In the genomic region with DNA sequence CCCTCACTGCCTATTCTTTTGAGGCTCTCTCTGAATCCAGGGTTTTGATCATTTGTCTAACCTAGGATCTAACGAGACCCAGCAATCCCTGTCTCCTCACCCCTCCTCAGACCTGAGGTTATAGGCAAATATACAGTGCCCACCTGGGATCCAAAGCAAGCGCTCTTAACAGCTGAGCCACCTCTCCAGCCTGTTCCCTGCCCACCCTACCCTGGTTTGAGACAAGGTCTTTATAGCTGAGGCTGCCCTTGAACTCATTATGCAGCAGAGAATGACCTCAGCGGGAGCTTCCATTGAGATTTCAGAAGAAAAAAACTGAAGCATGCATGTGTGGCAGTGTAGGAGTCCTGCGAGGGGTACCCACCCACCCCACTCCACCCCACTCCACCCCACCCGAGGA, we compare ENCODE assay signal across 41 mouse cellular contexts. TPM values are rescaled to one million over a fixed set of nuclear protein-coding genes. Genes with fewer than 3 reads are reported as not detected.
"Had no signal": no experiment of that assay in that cellular context is flagged by ENCODE, and none has a peak within 500 bp of the region (broad histone marks: within the 10 kb centered on the region; RNA-seq: fewer than 3 reads in every experiment).

No protein-coding gene starts in this region.

- H3K27me3 ChIP-seq: hindbrain, embryonic 12.5 days; intestine, embryonic 15.5 days; kidney, embryonic 15.5 days; limb, embryonic 13.5 days; limb, embryonic 15.5 days; liver, embryonic 12.5 days had no signal

- H3K36me3 ChIP-seq: hindbrain, embryonic 12.5 days; intestine, embryonic 15.5 days; kidney, embryonic 15.5 days; limb, embryonic 13.5 days; limb, embryonic 15.5 days had no signal

- H3K9ac ChIP-seq: forebrain, postnatal 0 days; hindbrain, embryonic 12.5 days; hindbrain, embryonic 14.5 days; intestine, embryonic 15.5 days; kidney, embryonic 15.5 days; limb, embryonic 13.5 days; limb, embryonic 15.5 days; liver, embryonic 12.5 days; liver, embryonic 14.5 days had no signal

- H3K4me1 ChIP-seq: hindbrain, embryonic 12.5 days; intestine, embryonic 15.5 days; kidney, embryonic 15.5 days; limb, embryonic 13.5 days; limb, embryonic 15.5 days; liver, embryonic 12.5 days had no signal

- ATAC-seq: forebrain, postnatal 0 days; hindbrain, embryonic 16.5 days; intestine, embryonic 15.5 days; liver, embryonic 12.5 days had no signal

- H3K27ac ChIP-seq: hindbrain, embryonic 12.5 days; hindbrain, embryonic 14.5 days; intestine, embryonic 15.5 days; kidney, embryonic 15.5 days; kidney, postnatal 0 days; limb, embryonic 13.5 days; limb, embryonic 15.5 days; liver, embryonic 12.5 days; liver, embryonic 14.5 days had no signal

- H3K4me2 ChIP-seq: heart, embryonic 11.5 days; hindbrain, embryonic 12.5 days; hindbrain, embryonic 14.5 days; intestine, embryonic 15.5 days; kidney, embryonic 15.5 days; limb, embryonic 13.5 days; limb, embryonic 15.5 days; liver, embryonic 12.5 days had no signal

- H3K9me3 ChIP-seq: hindbrain, embryonic 12.5 days; intestine, embryonic 15.5 days; kidney, embryonic 15.5 days; limb, embryonic 13.5 days; limb, embryonic 15.5 days; liver, embryonic 12.5 days had no signal

- H3K4me3 ChIP-seq: hindbrain, embryonic 12.5 days; intestine, embryonic 15.5 days; kidney, embryonic 15.5 days; limb, embryonic 13.5 days; limb, embryonic 15.5 days; liver, embryonic 12.5 days had no signal

- DNase-seq: forebrain, postnatal 0 days; gastrocnemius, postnatal 14 days; gastrocnemius, postnatal 36 days; heart, adult 18-20 months; heart, postnatal 14 days; heart, postnatal 36 days; kidney, adult 11 months; kidney, adult 2 months; kidney, adult 9 months; kidney, postnatal 14 days; kidney, postnatal 36 days; layer of hippocampus, adult 9-11 months; layer of hippocampus, postnatal 36 days; left cerebral cortex, postnatal 4 days; lung, adult 18-20 months had no signal

RNA-seq across cellular contexts. Expression of a gene that starts 6.5 kb away (rescaled TPM):
- total RNA-seq: gastrocnemius, adult 18-20 months; gastrocnemius, adult 8-10 months; gastrocnemius, postnatal 14 days; gastrocnemius, postnatal 36 days; heart, adult 18-20 months; heart, postnatal 14 days; heart, postnatal 36 days; hematopoietic stem cell, adult 5-6 weeks; layer of hippocampus, adult 18-20 months; layer of hippocampus, adult 8-10 months; layer of hippocampus, postnatal 14 days; layer of hippocampus, postnatal 36 days; left cerebral cortex, adult 18-20 months; left cerebral cortex, adult 8-10 months; left cerebral cortex, postnatal 10 days; left cerebral cortex, postnatal 25 days; left cerebral cortex, postnatal 4 days; liver, adult 2 months had no signal
- polyA plus RNA-seq: forebrain, postnatal 0 days; gonadal fat pad, adult 2 months; heart, embryonic 11.5 days; hindbrain, embryonic 12.5 days; hindbrain, embryonic 14.5 days; hindbrain, embryonic 16.5 days; intestine, embryonic 15.5 days; kidney, adult 2 months; kidney, embryonic 15.5 days; kidney, postnatal 0 days; large intestine, adult 2 months; limb, embryonic 11.5 days; limb, embryonic 13.5 days; limb, embryonic 15.5 days; liver, adult 2 months; liver, embryonic 14.5 days; liver, embryonic 16.5 days had no signal
